Mouse (Mus musculus): Measurements from ENCODE around the gene Mpeg1.

Mpeg1 gene

GRCm38 (mm10) chr19:12464674-12465073 lies 4.1 kb downstream of the Mpeg1 start:
- in situ Hi-C loops (cut with MboI, MseI): loop anchor here (5.0 to 10.0 kb wide), 2 partner anchors 38 to 350 kb away; partner anchors contain the start of gene Dtx4

GRCm38 (mm10) chr19:12465530-12466144 lies 5.1 kb downstream of the Mpeg1 start:
- in situ Hi-C loops (cut with MboI, MseI): loop anchor here (5.0 to 10.0 kb wide), 2 partner anchors 37 to 349 kb away; partner anchors contain the start of gene Dtx4

GRCm38 (mm10) chr19:12466204-12466603 lies 5.6 kb downstream of the Mpeg1 start:
- in situ Hi-C loops (cut with MboI, MseI): loop anchor here (5.0 to 10.0 kb wide), 2 partner anchors 36 to 349 kb away; partner anchors contain the start of gene Dtx4

GRCm38 (mm10) chr19:12467436-12467835 lies 6.9 kb downstream of the Mpeg1 start:
- in situ Hi-C loops (cut with MboI, MseI): loop anchor here (5.0 to 10.0 kb wide), 2 partner anchors 35 to 347 kb away; partner anchors contain the start of gene Dtx4

- in situ Hi-C loops (cut with MboI, MseI): loop anchor here (5.0 kb wide), 1 partner anchor 120 kb away; no protein-coding TSS in a partner anchor
Observed at GRCm38 (mm10) chr19:12471866-12472265, 11.3 kb downstream of the Mpeg1 start.

- in situ Hi-C loops (cut with MboI, MseI): loop anchor here (5.0 kb wide), 1 partner anchor 120 kb away; no protein-coding TSS in a partner anchor
Observed at GRCm38 (mm10) chr19:12472381-12472976, 11.9 kb downstream of the Mpeg1 start.

- in situ Hi-C loops (cut with MboI, MseI): loop anchor here (5.0 kb wide), 1 partner anchor 119 kb away; no protein-coding TSS in a partner anchor
Observed at GRCm38 (mm10) chr19:12473201-12473641, 12.6 kb downstream of the Mpeg1 start.

GRCm38 (mm10) chr19:12473951-12474350 lies 13.4 kb downstream of the Mpeg1 start:
- in situ Hi-C loops (cut with MboI, MseI): loop anchor here (5.0 kb wide), 1 partner anchor 118 kb away; no protein-coding TSS in a partner anchor

GRCm38 (mm10) chr19:12475380-12476250 lies 15.0 kb downstream of the Mpeg1 start:
- in situ Hi-C loops (cut with MboI, MseI): no loop called here

- in situ Hi-C loops (cut with MboI, MseI): no loop called here
Observed at GRCm38 (mm10) chr19:12476721-12477270, 16.2 kb downstream of the Mpeg1 start.

GRCm38 (mm10) chr19:12478369-12478768 lies 17.8 kb downstream of the Mpeg1 start:
- in situ Hi-C loops (cut with MboI, MseI): no loop called here

- in situ Hi-C loops (cut with MboI, MseI): no loop called here
Observed at GRCm38 (mm10) chr19:12483782-12484181, 23.2 kb downstream of the Mpeg1 start.

- in situ Hi-C loops (cut with MboI, MseI): no loop called here
Observed at GRCm38 (mm10) chr19:12484210-12484609, 23.6 kb downstream of the Mpeg1 start.

- in situ Hi-C loops (cut with MboI, MseI): no loop called here
Observed at GRCm38 (mm10) chr19:12485223-12485622, 24.6 kb downstream of the Mpeg1 start.

GRCm38 (mm10) chr19:12485631-12486030 lies 25.1 kb downstream of the Mpeg1 start:
- in situ Hi-C loops (cut with MboI, MseI): no loop called here

- in situ Hi-C loops (cut with MboI, MseI): no loop called here
Observed at GRCm38 (mm10) chr19:12486875-12487274, 26.3 kb downstream of the Mpeg1 start.

- in situ Hi-C loops (cut with MboI, MseI): no loop called here
Observed at GRCm38 (mm10) chr19:12487511-12488204, 27.1 kb downstream of the Mpeg1 start.

GRCm38 (mm10) chr19:12488205-12488966 lies 27.8 kb downstream of the Mpeg1 start:
- in situ Hi-C loops (cut with MboI, MseI): no loop called here

GRCm38 (mm10) chr19:12488969-12489674 lies 28.5 kb downstream of the Mpeg1 start:
- in situ Hi-C loops (cut with MboI, MseI): no loop called here

Measured in regulatory T cell (primary cell).